Mouse (Mus musculus) kidney, postnatal 25 days (tissue): ENCODE data around the gene Rpl10.

Experiments used
- DNase-seq, 2 experiments: peaks; one replicate each; pipeline ENCODE4 v3.0.0; 2021; ENCODE audit warnings: mixed read lengths in 2 of 2

The Rpl10 gene

GRCm38 (mm10) chrX:74281732-74282394, 11.3 kb downstream of the Rpl10 start, which contains the start of the genes Taz and Dnase1l1:
Gene Taz, plus strand, starts transcription at chrX:74281912.
Gene Dnase1l1, minus strand, starts transcription at chrX:74282337.
- DNase-seq: peak; percentile 89 to 96

DNA sequence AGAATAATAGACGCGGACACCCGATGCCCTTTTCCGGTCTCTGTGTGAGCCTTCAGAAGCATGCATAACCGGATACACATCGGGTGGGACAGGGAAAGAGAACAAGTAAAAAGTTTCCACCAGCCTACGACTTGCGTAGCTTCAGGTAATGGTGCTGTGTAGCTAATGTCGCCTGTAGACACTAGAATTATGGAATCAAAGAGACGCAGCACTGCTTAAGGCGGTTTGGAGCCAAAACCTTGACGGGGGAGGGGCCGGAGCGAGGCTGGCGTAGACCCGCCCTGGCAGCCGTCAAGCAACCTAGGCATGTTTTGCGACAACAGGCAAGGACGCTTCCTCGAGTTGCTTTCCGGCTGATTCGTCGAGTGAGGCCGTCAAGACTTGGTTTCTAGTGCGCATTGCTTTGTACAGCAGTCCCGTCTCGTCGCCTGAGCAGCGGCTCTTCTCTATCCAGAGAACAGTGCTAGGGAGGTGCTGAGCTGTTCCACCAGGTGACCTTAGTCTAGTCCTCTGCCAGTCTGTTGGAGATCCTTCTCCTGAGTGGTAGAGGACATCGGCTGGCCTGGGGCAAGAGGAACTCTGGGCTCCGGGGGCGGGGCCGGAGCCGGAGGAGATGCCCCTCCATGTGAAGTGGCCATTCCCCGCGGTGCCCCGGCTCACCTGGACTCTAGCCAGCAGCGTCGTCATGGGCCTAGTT, 11.9 kb downstream of the Rpl10 start:
- peak; percentile 89 to 93 for DNase-seq

- DNase-seq: no peak
These were observed 12.5 kb downstream of the Rpl10 start for GRCm38 (mm10) chrX:74283092-74283437.

GRCm38 (mm10) chrX:74293431-74293830, 22.8 kb downstream of the Rpl10 start:
- DNase-seq: no peak

DNA sequence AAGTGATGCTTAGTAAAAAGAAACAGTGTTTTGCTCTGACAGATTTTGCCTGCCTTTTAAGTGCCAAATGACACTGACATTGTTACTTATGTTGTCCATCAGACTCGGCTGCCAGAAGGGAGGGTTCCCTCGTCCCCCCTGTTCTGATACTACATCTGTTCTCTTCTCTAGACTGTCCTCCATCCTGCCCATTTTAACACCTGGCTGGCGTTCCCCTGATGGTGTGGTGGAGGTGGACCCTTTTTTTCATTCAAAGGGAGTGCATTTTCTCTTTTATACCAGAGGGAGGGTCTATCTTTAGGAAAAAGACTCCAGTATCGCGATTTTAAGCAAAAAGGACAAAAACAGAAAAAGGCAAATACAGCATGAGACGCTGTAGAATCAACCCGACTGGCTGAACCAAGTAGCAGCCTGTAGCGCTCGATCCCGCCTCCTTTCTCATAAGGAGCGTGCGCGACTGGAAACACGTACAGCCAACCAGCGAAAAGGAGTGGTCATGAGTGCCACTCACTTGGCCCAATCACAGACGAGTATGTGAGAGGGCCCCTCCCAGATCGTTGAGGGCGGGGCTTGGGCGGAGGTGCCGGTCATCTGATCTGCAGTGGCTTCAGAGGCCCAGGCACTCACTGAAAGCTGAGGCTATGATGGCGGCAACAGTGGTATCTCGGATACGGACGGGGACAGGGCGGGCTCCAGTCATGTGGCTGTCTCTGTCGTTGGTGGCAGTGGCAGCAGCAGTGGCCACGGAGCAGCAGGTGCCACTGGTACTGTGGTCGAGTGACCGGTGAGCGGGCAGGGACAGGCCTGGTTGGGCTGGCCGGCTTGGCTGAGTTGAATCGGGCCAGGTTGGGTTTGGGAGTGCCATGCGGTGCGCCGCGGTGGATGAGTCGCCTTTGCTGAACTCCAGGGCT, 26.2 kb downstream of the Rpl10 start, which contains the start of gene Atp6ap1:
Gene Atp6ap1 (plus strand): TSS at position 560 of the 911 bp plus-strand sequence.
- peak; percentile 95 to 97 for DNase-seq

DNA sequence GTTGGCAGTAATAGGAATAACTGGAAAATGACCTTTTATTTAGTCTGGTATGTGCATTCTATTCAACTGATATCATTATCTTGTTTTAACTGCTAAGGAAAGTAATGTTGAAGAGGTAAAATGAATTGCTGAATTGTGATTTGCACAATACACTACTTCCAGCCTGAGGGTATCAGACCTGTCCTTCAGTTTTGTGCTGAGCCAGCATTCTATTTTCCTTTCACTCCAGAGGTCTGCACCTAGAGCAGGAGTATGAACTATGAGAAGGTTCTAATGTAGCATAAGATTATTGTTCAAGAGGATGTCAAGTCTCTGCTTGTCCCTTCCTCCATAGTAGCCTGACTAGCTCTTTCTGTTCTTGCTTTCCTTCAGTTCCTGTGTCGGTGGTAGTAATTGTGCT, 27.7 kb downstream of the Rpl10 start:
- DNase-seq: no peak

GRCm38 (mm10) chrX:74299721-74300120, 29.1 kb downstream of the Rpl10 start:
- no peak for DNase-seq

GRCm38 (mm10) chrX:74304867-74305700, 34.5 kb downstream of the Rpl10 start, which contains the start of gene Gdi1:
Gene Gdi1, plus strand, starts transcription at chrX:74304998.
- peak; percentile 73 to 85 for DNase-seq

- peak; percentile 92 to 95 for DNase-seq
These were observed 42.2 kb downstream of the Rpl10 start, which contains the start of gene Fam50a for GRCm38 (mm10) chrX:74312540-74313464. Gene Fam50a, plus strand, starts transcription at chrX:74313033.
